Mouse (Mus musculus): ENCODE results near the gene Rnf144b. TPM values are rescaled to one million over a fixed set of nuclear protein-coding genes. Genes with fewer than 3 reads are reported as not detected.

Rnf144b gene
- polyA plus RNA-seq, 1 experiment from 2014 or later = 1.00 TPM

- Histone ChIP-seq H3K4me1 (no peaks in the 10 kb centered on the region), H3K27ac (no peak overlapping the region), H3K4me3 (no peak overlapping the region), H3K27me3 (no peaks in the 10 kb centered on the region), H3K9me3 (no peaks in the 10 kb centered on the region), H3K9ac (no peak overlapping the region), H3K4me2 (replicated peaks) (no peak overlapping the region), H3K36me3 (no peaks in the 10 kb centered on the region)
- ATAC-seq (ENCODE audit: insufficient number of reproducible peaks, insufficient read depth, low FRiP score, low TSS enrichment) = no peak
- WGBS = 84% methylated on average over 5 of the region's 5 CpGs
Observed at GRCm38 (mm10) chr13:47182366-47182765, 59.9 kb downstream of the Rnf144b start.

DNA sequence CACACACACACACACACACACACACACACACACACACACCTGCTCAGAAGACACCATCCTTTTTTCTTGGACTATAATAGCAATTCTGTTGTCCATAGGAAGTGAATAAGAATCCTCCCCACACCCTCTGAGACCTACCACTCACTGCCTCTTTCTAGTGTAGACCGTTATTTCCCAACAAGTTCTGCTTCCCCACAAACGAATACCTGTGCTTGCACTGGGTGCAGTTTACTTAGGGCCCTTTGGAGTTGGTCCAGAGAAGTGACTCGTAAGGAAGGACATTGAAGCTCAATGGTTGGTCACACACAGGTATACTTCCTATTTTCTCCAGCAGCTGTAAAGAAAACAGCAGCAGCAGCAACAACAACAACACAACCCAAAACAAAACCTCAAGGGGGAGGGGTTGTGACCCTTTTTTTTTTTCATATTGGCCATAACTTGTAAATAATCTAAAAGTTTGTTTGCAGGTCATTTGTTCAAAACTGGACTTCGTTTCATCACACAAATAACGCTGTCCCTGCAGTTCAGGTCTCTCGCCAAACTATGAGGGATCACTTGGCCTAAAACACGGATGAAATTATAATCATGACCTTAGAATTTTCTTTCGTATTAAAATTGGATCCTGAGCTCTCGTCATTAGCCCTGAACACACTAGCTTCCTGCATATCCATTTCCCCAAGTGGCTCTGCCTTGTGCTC lies 60.7 kb downstream of the Rnf144b start:
- no peak for ATAC-seq (ENCODE audit: insufficient number of reproducible peaks, insufficient read depth, low FRiP score, low TSS enrichment)
- Histone ChIP-seq H3K4me1 (no peaks in the 10 kb centered on the region), H3K36me3 (no peaks in the 10 kb centered on the region), H3K9ac (no peak overlapping the region), H3K27me3 (no peaks in the 10 kb centered on the region), H3K27ac (no peak overlapping the region), H3K4me3 (no peak overlapping the region), H3K9me3 (no peaks in the 10 kb centered on the region), H3K4me2 (replicated peaks) (no peak overlapping the region)
- WGBS = 79% methylated on average over 9 of the region's 9 CpGs

DNA sequence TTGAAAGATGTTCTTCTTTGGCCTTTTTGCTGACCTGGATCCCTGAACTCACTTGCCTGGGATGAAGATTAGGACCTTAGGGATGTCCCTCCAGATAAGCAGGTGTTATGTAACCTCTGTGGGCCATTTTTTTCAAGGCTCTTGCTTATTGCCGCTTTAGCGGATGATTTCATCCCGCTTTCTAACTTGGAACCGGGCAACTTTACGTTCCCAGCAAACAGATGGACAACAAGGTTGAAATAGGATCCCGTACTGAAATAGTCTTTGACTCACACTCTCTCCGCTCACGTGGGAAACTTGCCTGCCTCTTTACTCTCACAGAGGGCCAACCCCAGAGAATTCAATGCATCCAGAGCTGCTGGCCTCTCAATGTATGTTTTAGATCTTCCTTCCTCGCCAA lies 61.3 kb downstream of the Rnf144b start:
- Histone ChIP-seq H3K4me2 (replicated peaks) (no peak overlapping the region), H3K4me3 (no peak overlapping the region), H3K27me3 (no peaks in the 10 kb centered on the region), H3K4me1 (no peaks in the 10 kb centered on the region), H3K9ac (no peak overlapping the region), H3K36me3 (no peaks in the 10 kb centered on the region), H3K27ac (no peak overlapping the region), H3K9me3 (no peaks in the 10 kb centered on the region)
- WGBS = 67% methylated on average over 9 of the region's 9 CpGs
- ATAC-seq (ENCODE audit: insufficient number of reproducible peaks, insufficient read depth, low FRiP score, low TSS enrichment) = no peak

DNA sequence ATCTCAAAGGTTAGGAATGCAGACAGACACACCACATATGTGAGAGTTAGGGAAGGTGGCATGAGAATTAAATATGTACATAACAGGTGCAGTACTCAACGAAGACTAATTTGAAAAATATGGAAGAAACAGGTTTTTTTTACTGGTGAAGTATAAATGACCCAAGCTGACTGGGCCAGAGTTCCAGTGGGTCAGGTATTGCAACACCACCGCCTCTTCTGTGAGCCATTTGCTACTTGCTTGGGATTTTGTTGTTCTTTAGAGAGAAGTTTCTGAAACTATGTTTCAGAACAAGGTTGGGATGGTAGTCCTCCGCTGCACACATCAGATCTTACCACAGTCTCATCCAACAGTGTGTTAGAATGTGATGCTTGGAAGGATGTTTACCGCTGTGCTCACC lies 65.4 kb downstream of the Rnf144b start:
- Histone ChIP-seq H3K4me1 (no peaks in the 10 kb centered on the region), H3K27me3 (peaks cover 1% of the 10 kb centered on the region; the same call in 1 of the 2 replicates), H3K36me3 (no peaks in the 10 kb centered on the region), H3K9me3 (no peaks in the 10 kb centered on the region), H3K4me2 (replicated peaks) (no peak overlapping the region), H3K27ac (no peak overlapping the region), H3K9ac (no peak overlapping the region), H3K4me3 (no peak overlapping the region)
- no peak for ATAC-seq (ENCODE audit: insufficient number of reproducible peaks, insufficient read depth, low FRiP score, low TSS enrichment)
- 72% methylated on average over 4 of the region's 4 CpGs for WGBS

DNA sequence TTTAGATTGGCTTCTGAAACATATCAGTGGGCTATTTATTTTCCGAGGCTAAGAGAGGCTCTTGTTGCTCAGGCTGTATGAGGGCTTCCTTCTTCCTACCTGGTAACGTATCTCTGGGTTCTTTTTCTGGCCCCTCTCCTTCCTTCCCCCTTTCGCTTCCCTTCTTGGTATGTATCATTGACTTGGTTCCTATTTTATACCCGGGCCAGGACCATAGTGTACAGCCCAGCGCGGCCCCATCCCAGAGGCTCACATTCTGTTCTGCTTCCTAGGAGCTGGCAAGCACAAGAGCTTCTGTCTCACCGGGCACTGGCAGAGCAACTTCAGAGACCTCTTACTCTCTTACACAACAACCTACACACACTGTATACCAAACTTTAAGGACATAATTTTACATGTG lies 67.5 kb downstream of the Rnf144b start:
- no peaks in the 10 kb centered on the region for H3K4me1 ChIP-seq
- no peaks in the 10 kb centered on the region for H3K36me3 ChIP-seq
- no peaks in the 10 kb centered on the region for H3K9me3 ChIP-seq
- ATAC-seq (ENCODE audit: insufficient number of reproducible peaks, insufficient read depth, low FRiP score, low TSS enrichment) = no peak
- H3K9ac ChIP-seq = no peak overlapping the region
- 86% methylated on average over 7 of the region's 7 CpGs for WGBS
- H3K4me2 ChIP-seq (replicated peaks) = no peak overlapping the region
- H3K4me3 ChIP-seq = no peak overlapping the region
- H3K27ac ChIP-seq = no peak overlapping the region
- H3K27me3 ChIP-seq = peaks cover 16% of the 10 kb centered on the region; the same call in 1 of the 2 replicates

DNA sequence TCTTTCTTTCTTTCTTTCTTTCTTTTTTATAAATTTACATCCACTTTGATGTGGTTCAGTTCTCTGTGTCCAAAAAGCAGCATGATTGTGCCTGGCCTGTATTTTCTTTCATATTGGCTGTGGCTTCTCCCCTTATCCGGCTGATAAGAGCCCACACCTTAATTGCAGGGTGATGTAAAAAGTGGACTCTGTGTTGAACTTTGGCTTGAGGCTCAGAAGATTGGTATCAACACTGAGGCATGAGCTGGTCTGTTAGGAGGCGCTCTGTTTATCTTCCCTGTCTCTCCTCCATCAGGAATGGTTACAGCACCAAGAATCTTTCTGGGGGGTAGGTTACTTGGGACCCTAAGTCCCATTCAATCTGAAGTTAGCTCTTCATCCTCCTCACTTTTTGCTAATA lies 69.7 kb downstream of the Rnf144b start:
- H3K9me3 ChIP-seq = no peaks in the 10 kb centered on the region
- ATAC-seq (ENCODE audit: insufficient number of reproducible peaks, insufficient read depth, low FRiP score, low TSS enrichment) = no peak

GRCm38 (mm10) chr13:47192771-47193170 lies 70.3 kb downstream of the Rnf144b start:
- Histone ChIP-seq H3K4me2 (replicated peaks) (no peak overlapping the region), H3K9ac (no peak overlapping the region), H3K27me3 (peaks cover 21% of the 10 kb centered on the region; the same call in 1 of the 2 replicates), H3K27ac (no peak overlapping the region), H3K9me3 (no peaks in the 10 kb centered on the region), H3K4me1 (no peaks in the 10 kb centered on the region), H3K36me3 (no peaks in the 10 kb centered on the region), H3K4me3 (no peak overlapping the region)
- WGBS = 57% methylated on average over 5 of the region's 5 CpGs
- no peak for ATAC-seq (ENCODE audit: insufficient number of reproducible peaks, insufficient read depth, low FRiP score, low TSS enrichment)

More for the DNA sequence above, 69.7 kb downstream of the Rnf144b start:
- no peaks in the 10 kb centered on the region for H3K36me3 ChIP-seq
- H3K4me2 ChIP-seq (replicated peaks) = no peak overlapping the region
- no peak overlapping the region for H3K9ac ChIP-seq
- H3K27ac ChIP-seq = no peak overlapping the region
- H3K4me3 ChIP-seq = no peak overlapping the region
- H3K4me1 ChIP-seq = no peaks in the 10 kb centered on the region
- WGBS = 83% methylated on average over 2 of the region's 2 CpGs
- peaks cover 21% of the 10 kb centered on the region; the same call in 1 of the 2 replicates for H3K27me3 ChIP-seq

GRCm38 (mm10) chr13:47193326-47194153 lies 71.1 kb downstream of the Rnf144b start:
- Histone ChIP-seq H3K27ac (no peak overlapping the region), H3K9ac (peak overlapping the region; percentile 51), H3K36me3 (no peaks in the 10 kb centered on the region), H3K27me3 (peaks cover 21% of the 10 kb centered on the region; the same call in 1 of the 2 replicates), H3K4me3 (peak overlapping the region; percentile 46), H3K9me3 (no peaks in the 10 kb centered on the region), H3K4me1 (no peaks in the 10 kb centered on the region), H3K4me2 (replicated peaks) (peak overlapping the region; percentile 85)
- WGBS = 7% methylated on average over 32 of the region's 32 CpGs
- peak; percentile 52; the same call in 1 of the 2 replicates for ATAC-seq (ENCODE audit: insufficient number of reproducible peaks, insufficient read depth, low FRiP score, low TSS enrichment)

DNA sequence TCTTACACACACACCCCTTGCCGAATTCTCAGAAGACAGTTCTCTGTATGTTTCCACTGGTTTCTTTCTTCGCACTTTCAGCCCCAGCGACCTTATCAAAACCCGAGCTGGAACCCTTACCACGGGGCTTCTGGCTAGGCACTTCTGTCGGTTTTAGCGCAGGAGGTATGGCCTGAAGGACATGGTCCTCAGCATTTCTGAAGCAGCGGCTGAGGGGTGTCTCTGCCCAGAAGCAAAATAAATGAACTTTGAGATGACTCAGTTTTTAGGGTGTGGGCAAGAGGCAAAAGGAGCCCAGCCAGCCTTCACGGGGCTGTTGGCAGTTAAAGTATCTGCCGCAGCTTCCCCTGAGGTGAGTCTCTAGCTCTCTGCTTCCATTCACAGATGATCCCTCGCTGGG lies 72.2 kb downstream of the Rnf144b start:
- no peak for ATAC-seq (ENCODE audit: insufficient number of reproducible peaks, insufficient read depth, low FRiP score, low TSS enrichment)
- Histone ChIP-seq H3K9me3 (no peaks in the 10 kb centered on the region), H3K9ac (no peak overlapping the region), H3K4me2 (replicated peaks) (peak overlapping the region; percentile 85), H3K36me3 (no peaks in the 10 kb centered on the region), H3K4me1 (no peaks in the 10 kb centered on the region), H3K27me3 (peaks cover 21% of the 10 kb centered on the region; the same call in 1 of the 2 replicates), H3K27ac (no peak overlapping the region), H3K4me3 (peak overlapping the region; percentile 46; the same call in 1 of the 2 replicates)
- 19% methylated on average over 11 of the region's 11 CpGs for WGBS

DNA sequence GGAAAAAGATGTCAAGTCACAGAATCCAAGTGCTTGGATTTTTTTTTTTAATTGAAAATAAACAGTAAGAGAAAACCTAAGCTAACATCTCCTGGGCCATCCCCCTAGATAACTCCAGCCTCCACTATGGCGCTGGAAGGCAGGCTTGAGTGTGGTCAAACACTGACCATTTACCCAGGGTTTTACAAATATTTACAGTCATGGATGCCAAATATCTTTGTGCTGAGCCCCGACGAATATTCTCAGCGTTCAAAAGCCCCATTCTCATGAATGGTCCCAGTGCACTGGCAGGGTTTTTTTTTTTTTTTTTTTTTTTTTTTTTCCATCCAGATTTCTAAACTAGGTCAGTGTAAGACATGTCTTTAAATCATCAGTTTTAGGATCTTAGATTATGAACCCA lies 73.0 kb downstream of the Rnf144b start:
- Histone ChIP-seq H3K9me3 (no peaks in the 10 kb centered on the region), H3K4me2 (replicated peaks) (no peak overlapping the region), H3K36me3 (no peaks in the 10 kb centered on the region), H3K27ac (no peak overlapping the region), H3K4me1 (no peaks in the 10 kb centered on the region), H3K4me3 (no peak overlapping the region), H3K9ac (no peak overlapping the region), H3K27me3 (peaks cover 21% of the 10 kb centered on the region; the same call in 1 of the 2 replicates)
- ATAC-seq (ENCODE audit: insufficient number of reproducible peaks, insufficient read depth, low FRiP score, low TSS enrichment) = no peak
- WGBS = 70% methylated on average over 4 of the region's 4 CpGs

- no peak overlapping the region for H3K9ac ChIP-seq
- ATAC-seq (ENCODE audit: insufficient number of reproducible peaks, insufficient read depth, low FRiP score, low TSS enrichment) = no peak
- peaks cover 4% of the 10 kb centered on the region; the same call in 1 of the 2 replicates for H3K27me3 ChIP-seq
- H3K9me3 ChIP-seq = no peaks in the 10 kb centered on the region
- no peak overlapping the region for H3K4me3 ChIP-seq
- WGBS = 72% methylated on average over 12 of the region's 12 CpGs
- H3K36me3 ChIP-seq = no peaks in the 10 kb centered on the region
- H3K27ac ChIP-seq = no peak overlapping the region
- H3K4me1 ChIP-seq = peaks cover 10% of the 10 kb centered on the region
- no peak overlapping the region for H3K4me2 ChIP-seq (replicated peaks)
Observed at GRCm38 (mm10) chr13:47200011-47200670, 77.7 kb downstream of the Rnf144b start.

Measured in embryonic facial prominence, embryonic 12.5 days (tissue).